Mouse (Mus musculus): Measurements from ENCODE around the gene Igsf6.

Gene Igsf6

GRCm38 (mm10) chr7:121074281-121074680, at the start of gene Igsf6:
Gene Igsf6, minus strand, starts transcription at chr7:121074572.
- peak; percentile 31 for DNase-seq

DNA sequence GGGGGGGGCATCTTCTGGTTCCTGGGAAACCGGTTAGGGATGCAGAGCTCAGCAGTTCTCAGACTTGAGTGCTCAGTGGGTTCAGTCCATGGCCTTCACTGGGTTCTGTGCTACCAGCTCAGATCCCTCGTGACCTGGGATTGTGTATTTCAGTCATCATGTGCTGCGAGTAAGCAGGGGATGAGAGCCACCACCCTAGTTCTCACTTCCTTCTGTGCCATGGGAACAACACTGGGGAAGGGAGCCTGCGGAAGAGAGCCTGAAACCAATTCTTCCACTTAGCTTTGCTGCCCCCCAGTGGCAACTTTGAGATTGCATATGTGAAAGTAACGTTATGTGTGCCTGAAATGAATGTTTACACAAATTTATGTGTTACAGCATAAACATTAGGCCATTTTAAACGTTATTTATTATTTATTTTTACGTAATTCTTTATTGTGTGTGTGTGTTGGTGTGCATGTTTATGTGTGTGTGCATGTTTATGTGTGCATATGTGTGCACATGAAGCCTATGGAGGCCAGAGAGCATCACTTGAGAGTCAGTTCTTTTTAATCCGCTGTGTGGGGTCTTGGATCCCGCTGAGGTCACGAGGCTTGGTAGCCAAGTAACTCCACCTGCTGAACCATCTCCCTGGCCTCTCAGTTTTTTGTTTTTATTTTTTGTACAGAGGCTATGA, 45.9 kb upstream of the Igsf6 start:
- DNase-seq: peak; percentile 92

GRCm38 (mm10) chr7:121111762-121112161, 37.4 kb upstream of the Igsf6 start:
- no peak for DNase-seq

DNA sequence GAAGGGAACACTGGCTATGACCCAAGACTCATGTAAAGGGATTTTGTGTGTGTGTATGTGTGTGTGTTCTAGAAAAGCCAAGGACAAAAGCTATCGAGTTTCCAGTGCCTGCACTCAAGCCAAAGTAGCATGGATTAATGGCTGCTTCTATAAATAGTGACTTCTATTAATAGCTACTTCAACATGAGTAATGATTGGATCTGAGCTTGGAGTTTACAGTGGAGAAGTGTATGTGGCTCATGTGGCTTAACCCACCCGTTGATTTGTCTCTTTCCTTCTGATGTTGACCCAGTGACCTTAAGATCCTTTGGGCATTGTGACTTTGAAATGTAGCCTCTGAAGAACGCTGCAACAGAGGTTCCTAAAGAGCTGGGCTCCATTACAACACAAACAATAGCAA, 36.9 kb upstream of the Igsf6 start:
- DNase-seq: no peak

GRCm38 (mm10) chr7:121107851-121108250, 33.5 kb upstream of the Igsf6 start:
- DNase-seq: no peak

DNA sequence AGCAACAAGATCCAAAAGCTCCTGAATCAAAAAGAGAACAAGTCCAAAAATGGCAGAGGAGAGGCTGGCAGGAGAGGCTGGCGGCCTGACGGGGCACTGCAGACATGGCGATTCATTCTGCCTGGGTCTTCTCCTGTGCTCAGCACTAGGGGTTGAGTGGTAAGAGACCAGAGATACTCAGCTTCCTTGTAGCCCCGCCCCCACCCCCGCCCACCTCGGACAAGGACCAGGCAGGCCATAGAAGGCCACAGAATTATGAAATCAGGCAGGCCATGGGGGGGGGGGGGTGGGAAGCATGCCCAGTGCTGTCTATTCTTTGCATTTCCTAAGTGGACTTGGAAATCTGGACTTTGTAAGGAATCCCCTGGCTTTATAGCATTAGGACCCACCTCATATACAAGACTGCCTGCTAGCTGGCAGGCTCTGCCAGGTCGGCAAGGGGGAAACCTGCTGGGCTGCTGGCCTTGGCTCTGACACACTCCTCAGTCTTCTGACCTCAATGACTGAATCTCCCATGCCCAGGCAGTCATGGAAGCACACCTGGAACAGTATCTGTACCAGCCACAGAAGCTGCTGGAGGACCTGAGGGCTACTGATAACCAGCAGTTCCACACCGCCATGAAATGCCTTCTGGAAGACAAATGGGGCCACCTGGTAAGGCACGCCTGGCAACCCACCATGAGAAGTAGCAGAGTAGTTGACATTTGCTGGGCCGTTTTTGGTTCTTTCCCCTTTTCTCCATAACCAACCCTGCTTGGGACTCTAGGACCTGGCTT, 24.4 kb upstream of the Igsf6 start:
- no peak for DNase-seq

DNA sequence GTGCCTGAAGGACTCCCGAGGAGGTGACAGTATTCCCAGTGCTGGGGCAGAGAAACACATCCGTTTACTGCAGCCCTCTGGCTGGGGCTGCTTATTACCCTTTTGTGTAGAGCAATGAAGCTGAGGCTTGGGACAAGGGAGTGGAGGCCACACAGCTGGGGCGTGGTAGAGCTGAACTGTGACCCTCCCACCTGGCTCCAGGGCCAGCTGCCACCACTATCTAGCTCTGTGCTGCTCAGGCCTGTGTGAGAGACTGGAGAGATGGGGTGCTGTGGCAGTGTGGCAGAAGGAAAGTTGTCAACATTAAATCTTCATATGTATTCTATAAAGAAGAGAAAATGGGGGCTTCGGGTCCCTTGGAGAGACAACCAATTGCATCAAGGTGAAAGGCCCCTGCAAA, 18.7 kb upstream of the Igsf6 start:
- no peak for DNase-seq

DNA sequence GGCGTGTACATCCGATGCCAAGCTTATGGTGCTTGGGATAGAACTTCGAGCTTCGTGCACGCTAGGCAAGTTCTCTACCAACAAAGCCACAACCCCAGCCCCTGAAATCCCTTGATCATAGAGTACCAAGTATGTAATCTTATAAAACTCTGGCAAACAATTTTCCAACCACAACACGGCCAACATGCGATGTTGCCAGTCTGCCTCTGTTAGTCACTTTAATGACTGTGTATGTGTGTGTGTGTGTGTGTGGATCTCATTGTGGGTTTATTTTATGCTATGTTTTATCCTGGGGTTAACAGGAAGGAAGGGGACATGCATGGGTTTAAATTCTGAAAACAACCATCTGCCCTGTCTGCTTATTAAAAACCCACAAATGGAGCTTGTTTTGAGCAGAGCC, 16.4 kb upstream of the Igsf6 start:
- DNase-seq: no peak

GRCm38 (mm10) chr7:121088745-121089144, 14.4 kb upstream of the Igsf6 start:
- DNase-seq: no peak

- peak; percentile 22 for DNase-seq
These were observed 11.1 kb upstream of the Igsf6 start for GRCm38 (mm10) chr7:121085500-121085899.

DNA sequence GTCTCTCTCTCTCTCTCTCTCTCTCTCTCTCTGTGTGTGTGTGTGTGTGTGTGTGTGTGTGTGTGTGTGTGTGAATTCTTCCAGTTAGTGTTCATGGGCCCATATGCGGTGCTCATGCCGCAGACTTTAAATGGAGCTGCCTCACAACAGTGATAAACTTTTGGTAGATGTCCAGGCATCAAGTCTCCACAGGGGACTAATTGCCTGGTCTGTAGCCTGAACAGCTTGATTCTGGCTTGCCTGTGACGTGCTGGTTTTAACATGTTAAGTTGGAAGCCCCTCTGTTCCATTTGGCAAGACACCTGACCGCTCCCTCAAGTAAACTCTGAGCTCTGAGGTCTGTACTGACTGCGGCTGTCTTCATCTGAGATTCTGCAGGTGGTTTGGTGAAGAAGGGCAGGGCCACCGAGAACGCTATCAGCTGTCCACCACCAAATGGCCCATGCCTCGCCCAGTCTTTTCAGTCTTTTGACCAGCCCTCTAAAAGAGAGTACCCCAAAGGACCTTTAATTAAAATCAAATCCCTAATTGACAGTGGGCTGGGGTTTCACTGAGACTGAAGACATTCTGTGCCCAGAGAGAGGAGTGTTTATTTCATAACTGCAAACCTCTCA, 10.6 kb upstream of the Igsf6 start:
- DNase-seq: no peak

DNA sequence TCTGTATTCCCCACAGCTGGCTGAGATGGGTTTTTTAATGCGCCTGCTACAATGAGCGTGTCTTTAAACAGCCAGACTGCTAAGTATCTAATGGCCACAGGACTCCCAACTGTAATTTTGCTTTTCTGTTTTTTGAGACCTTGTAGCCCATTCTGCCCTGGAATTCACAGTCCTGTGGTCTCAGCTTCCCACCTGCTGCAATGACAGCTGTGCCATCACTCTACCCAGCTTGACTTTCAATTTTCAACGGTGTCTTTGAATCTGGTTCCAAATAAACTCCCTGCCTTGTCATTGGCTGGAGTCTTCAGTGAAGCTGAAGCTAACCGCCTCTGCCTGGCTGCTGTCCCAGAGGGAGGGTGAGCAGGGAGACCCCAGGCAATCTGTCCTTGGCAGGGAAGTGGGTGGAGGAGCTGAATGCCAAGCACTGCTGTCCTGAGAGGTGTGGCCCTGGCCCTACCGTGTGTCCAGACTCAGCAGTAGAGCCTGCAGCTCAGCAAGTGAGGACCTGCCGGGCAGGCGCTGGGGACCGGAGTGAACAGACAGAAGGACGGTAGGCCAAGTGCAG, 8.7 kb upstream of the Igsf6 start:
- DNase-seq: no peak

DNA sequence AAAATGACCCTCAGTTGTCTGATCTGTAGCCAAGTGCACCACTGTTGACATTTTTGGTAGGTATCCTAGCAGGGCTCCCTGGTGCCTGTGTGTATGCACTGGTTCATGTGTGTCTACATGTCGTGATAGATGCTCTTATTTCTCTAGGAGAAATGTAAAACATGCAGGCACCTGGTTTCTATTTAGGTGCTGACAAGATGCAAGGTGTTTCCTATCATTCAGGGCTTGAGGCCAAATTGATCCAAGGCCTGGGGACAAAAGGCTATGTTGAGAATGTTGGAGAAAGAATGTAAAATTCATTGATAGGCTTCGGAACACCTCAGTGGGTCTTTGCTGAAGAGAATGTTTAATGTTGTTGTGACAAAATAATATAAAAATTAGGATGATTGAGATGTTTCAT, 7.4 kb upstream of the Igsf6 start:
- no peak for DNase-seq

DNA sequence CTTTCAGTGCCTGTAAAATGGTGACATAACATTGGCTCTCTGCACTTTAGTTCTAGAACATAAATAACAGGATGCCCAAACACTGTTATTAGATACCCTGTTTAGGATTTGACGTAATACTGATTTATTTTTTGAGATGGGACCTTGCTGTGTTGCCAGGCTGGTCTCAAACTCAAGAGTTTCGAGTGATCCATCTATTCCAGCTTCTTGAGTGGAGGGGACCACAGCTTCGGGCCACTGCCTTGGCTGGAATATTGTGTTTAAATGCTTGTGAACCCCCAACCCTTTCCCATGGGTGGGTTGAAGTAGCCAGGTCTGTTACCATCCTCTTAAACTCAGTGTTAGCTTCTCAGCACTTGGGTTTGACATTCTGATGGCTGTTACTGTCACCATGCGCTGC, 7.0 kb upstream of the Igsf6 start, which contains the start of gene Otoa:
Otoa (plus strand) TSS at position 301 of the 400 bp plus-strand sequence.
- DNase-seq: no peak

GRCm38 (mm10) chr7:121077829-121078228, 3.5 kb upstream of the Igsf6 start:
- DNase-seq: peak; percentile 79

DNA sequence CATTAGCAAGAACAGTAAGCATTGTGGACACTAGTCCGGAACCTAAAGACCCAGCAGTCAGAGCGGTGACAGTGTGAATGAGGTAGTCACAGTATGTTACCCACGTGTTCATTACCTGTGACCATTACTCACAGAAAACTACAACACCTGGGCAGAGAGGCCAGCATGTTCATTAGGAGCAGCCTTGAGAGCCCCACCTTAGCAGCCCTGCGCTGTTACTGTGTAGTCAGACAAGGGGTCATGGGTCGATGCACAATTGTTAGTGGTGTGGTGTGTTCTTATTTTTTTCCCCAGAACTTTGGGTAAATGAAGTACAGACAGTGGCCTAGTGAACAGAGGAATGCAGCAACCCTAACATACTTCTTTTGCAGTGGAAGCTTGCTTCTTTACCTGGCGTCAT, 2.9 kb upstream of the Igsf6 start:
- no peak for DNase-seq

GRCm38 (mm10) chr7:121075416-121075815, 1.0 kb upstream of the Igsf6 start:
- no peak for DNase-seq

DNA sequence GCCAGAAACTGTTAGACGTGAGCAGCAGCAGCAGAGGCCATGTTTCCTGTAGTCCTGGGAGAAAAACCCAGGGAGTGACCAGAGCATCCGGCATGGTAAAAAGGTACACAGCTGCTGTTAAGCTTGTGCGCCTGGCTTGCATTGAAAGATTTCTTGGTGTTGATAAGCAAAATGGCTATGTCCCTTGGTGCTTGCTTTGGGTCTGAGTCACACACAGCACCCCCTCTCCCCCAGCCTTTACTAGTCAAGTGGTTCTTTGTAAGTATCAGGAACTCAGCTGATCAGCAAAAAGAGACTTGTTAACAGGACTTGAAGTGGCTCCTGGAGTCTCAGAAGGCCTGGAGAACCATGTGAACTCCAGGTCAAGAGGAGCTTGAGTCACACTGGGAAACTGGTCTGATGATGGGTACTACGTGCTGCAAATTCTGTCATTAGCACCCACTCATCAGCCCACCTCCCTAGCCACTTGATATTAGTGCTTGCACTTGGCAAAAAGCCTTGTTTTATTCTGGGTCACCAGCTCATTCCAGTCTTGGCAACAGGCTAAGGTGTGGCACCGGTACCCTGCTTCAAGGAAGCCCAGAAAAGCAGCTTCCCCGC, 529 bp upstream of the Igsf6 start:
- no peak for DNase-seq

DNA sequence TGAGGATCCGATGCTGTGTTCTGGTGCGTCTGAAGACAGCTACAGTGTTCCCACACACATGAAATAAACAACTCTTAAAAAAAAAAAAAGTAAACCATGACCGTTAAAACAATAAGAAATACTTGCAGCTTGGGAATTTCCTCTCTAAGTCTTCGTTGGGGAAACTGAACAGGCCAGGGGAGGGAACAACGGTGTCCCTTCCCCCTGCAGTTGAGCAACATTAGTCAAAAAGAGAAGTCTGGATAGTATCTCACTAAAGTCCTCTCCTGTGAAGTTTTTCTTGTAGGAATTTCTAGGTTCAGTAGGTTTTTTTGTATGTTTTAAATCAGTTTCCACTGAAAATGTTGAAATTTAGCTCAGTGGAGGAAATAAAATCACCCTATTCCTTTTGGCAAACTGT, 1.9 kb downstream of the Igsf6 start:
- no peak for DNase-seq

- DNase-seq: no peak
These were observed 3.1 kb downstream of the Igsf6 start for GRCm38 (mm10) chr7:121071276-121071675.

GRCm38 (mm10) chr7:121064309-121064708, 10.1 kb downstream of the Igsf6 start:
- DNase-seq: peak; percentile 44

DNA sequence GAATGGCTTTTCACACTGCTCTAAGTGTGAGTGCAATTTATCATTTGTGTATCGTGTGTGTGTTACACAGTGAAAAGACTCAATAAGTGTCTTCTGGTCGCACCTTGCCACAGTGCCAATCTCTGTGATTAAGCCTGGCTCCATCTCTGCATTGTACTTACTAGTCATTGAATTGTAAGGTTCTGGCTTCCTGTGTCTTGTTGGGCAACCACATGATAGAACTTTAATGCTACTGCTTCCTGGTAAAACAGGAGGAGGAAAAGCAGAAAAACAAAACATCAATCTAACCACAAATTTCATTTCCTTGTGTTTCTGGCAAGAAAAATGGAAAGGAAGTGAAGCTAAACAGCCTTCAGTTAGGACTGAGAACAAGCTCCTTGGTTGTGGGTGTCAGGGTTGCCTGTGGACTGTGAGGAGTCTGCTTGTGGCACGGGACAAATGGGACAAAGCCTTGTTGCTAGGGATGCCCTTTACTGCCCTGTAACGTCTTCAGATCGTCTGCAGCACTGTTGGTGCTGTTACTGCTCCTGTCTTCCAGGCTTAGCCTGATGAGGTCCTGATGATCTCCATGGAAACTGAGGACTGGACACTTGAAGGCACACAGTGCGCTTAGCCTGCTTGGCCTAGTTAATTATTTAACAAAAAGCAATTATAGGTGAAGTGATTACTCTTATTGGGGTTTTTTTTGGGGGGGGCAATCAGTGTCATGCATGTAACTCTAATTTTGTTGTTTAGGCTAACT, 14.7 kb downstream of the Igsf6 start:
- DNase-seq: no peak

DNA sequence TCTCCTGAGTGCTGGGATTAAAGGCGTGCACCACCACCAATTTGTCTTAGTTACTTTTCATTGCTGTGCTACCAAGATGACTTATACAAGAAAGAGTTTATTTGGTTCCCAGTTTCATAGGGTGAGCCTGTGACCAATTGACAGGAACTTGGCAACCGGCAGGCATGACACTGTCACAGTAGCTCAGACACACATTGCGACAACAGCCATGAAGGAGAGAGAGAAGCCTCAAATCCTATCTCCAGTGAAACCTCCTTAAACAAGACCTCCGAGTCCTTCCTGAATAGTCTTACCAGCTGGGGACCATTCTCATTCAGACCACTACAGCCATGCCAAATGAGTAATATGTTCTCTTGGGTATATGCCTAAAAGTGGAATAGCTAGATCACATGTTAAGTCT, 21.3 kb downstream of the Igsf6 start:
- no peak for DNase-seq
